Mouse (Mus musculus) lung, postnatal 0 days (tissue): ENCODE measurements around the gene Mme.

Experiments
- CTCF ChIP-seq: IDR thresholded peaks from 2 replicates; pipeline ENCODE4 v1.5.1; 2016; ENCODE audit warnings: antibody characterized with exemption, mild to moderate bottlenecking
- EP300 ChIP-seq: IDR thresholded peaks from 2 replicates; pipeline ENCODE4 v1.6.1; 2016; ENCODE audit warnings: antibody characterized with exemption, mild to moderate bottlenecking, control low read depth

GRCm38 (mm10) chr3:63340110-63340509, 98.8 kb downstream of the Mme start:
- TF ChIP-seq CTCF (no peak), EP300 (no peak)
